Mouse (Mus musculus): ENCODE results near the gene Ldhd.

DNA sequence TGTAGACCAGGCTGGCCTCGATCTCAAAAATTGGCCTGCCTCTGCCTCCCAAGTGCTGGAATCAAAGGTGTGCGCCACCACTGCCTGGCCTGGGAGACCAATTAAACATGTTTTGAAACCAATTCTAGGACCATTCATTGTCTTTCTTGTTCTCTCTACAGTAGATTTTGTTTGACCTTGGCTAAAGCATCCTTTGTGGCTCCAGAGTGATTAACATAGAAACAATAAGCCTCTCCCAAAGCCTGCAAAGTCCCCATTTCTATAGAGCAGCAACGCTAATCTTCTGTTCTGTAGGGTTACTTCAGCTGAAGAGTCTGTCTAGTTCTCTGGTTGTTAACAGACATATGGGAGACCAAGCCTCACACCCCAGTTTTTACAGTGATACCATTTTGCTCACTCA, 20.5 kb upstream of the Ldhd start:
- no peak for TF ChIP-seq CTCF (IDR thresholded peaks at IDR 0.05; ENCODE audit: borderline replicate concordance, insufficient read depth, low read depth, low read length)
- TF ChIP-seq POLR2A (IDR thresholded peaks at IDR 0.05; ENCODE audit: borderline replicate concordance, insufficient read depth, low read length) = no peak
